Mouse (Mus musculus): ENCODE results near the gene Ptprg. TPM values are rescaled to one million over a fixed set of nuclear protein-coding genes. Genes with fewer than 3 reads are reported as not detected.

The Ptprg gene
- total and polyA plus RNA-seq, 3 experiments: not detected

DNA sequence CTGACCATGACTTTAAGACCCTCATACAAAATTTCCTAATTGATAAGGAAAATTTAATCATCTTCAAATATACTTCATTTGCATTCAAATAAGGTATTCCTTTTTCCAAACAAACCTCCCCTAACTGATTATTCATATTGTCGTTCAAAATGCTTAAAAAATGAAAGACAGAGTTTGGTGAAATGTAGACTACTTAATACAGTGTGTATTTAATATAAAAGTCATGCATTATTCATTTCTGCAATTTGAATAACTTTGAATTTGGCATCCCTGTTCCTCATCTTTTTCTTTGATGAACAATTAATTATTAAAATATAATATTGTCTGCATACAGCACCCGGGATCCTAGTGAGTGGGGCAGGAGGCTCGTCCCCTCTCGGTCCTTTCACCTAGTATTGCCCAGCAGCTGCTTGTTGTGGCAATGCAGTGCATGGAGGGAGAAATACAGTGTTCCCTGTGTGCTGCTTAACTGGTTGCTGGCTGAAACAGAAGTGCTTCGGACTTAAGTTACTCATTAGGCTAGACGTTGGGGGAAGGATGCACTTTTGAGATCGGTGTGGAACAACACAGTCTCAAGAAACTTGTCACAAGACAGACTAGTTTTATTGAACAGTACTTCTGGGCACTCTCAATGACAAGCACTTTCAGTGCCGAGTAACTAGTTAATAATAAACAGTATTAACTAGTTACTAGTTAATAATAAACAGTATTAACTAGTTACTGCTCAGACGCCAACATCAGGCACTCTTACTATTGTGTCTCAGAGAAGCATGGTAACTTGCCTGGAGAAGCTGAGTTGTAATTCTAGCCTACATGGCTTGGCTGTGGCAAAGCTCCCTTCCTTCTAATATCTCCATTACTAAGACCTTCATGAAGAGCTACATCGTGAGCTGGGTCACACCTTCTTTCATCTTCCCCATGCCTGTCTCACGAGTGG lies 549.3 kb downstream of the Ptprg start:
- Histone ChIP-seq H3K27me3 (ENCODE audit: control insufficient read depth in 1 of 2, insufficient read depth in 2 of 2, low read length in 2 of 2) (no peaks in the 10 kb centered on the region), H3K36me3 (ENCODE audit: control insufficient read depth in 1 of 2, insufficient read depth in 2 of 2, low read length in 2 of 2) (no peaks in the 10 kb centered on the region), H3K4me1 (ENCODE audit: control insufficient read depth in 1 of 2, insufficient read depth in 2 of 2, low read length in 2 of 2) (no peaks in the 10 kb centered on the region), H3K9me3 (replicated peaks; ENCODE audit: insufficient read depth, low read length) (no peaks in the 10 kb centered on the region), H3K4me3 (ENCODE audit: control insufficient read depth in 1 of 2, insufficient read depth in 1 of 2, low read depth in 2 of 2, low read length in 2 of 2) (no peak overlapping the region), H3K9ac (ENCODE audit: control insufficient read depth, low read depth, low read length, poor library complexity, severe bottlenecking) (no peak overlapping the region), H3K79me2 (ENCODE audit: control insufficient read depth, insufficient read depth, low read length, poor library complexity) (no peaks in the 10 kb centered on the region), H3K27ac (ENCODE audit: control insufficient read depth, low read depth, low read length) (no peak overlapping the region)
- DNase-seq (ENCODE audit: low read depth, low spot score): no peak
- no peak for TF ChIP-seq E2F4 (IDR thresholded peaks at IDR 0.05; ENCODE audit: borderline replicate concordance, low read depth, low read length)
- no peak for TF ChIP-seq MYB (IDR thresholded peaks at IDR 0.05; ENCODE audit: low read depth, low read length)
- TF ChIP-seq TCF12 (IDR thresholded peaks at IDR 0.05; ENCODE audit: low read depth, low read length): no peak
- no peak for TF ChIP-seq ZNF384 (IDR thresholded peaks at IDR 0.05; ENCODE audit: low read depth, low read length)
- no peak for TF ChIP-seq TBP (IDR thresholded peaks at IDR 0.05; ENCODE audit: low read depth, low read length)
- no peak for TF ChIP-seq USF2 (IDR thresholded peaks at IDR 0.05; ENCODE audit: borderline replicate concordance in 1 of 2, insufficient read depth in 1 of 2, low read depth in 1 of 2, low read length in 2 of 2)
- no peak for TF ChIP-seq RCOR1 (IDR thresholded peaks at IDR 0.05; ENCODE audit: low read depth, low read length)
- no peak for TF ChIP-seq ZKSCAN1 (IDR thresholded peaks at IDR 0.05; ENCODE audit: low read depth, low read length)
- no peak for TF ChIP-seq KAT2A (conservative IDR thresholded peaks at IDR 0.05; ENCODE audit: low read depth, low read length)
- TF ChIP-seq POLR2A (IDR thresholded peaks at IDR 0.05; ENCODE audit: control insufficient read depth in 1 of 2, insufficient read depth in 1 of 2, low read depth in 1 of 2, low read length in 2 of 2, poor library complexity in 1 of 2): no peak
- TF ChIP-seq CHD2 (IDR thresholded peaks at IDR 0.05; ENCODE audit: low read length): no peak
- TF ChIP-seq MEF2A (IDR thresholded peaks at IDR 0.05; ENCODE audit: extremely low read depth, insufficient replicate concordance, low read depth, low read length, poor library complexity, severe bottlenecking): no peak
- TF ChIP-seq ETS1 (IDR thresholded peaks at IDR 0.05; ENCODE audit: low read depth, low read length): no peak
- no peak for TF ChIP-seq MAX (IDR thresholded peaks at IDR 0.05; ENCODE audit: low read length)

DNA sequence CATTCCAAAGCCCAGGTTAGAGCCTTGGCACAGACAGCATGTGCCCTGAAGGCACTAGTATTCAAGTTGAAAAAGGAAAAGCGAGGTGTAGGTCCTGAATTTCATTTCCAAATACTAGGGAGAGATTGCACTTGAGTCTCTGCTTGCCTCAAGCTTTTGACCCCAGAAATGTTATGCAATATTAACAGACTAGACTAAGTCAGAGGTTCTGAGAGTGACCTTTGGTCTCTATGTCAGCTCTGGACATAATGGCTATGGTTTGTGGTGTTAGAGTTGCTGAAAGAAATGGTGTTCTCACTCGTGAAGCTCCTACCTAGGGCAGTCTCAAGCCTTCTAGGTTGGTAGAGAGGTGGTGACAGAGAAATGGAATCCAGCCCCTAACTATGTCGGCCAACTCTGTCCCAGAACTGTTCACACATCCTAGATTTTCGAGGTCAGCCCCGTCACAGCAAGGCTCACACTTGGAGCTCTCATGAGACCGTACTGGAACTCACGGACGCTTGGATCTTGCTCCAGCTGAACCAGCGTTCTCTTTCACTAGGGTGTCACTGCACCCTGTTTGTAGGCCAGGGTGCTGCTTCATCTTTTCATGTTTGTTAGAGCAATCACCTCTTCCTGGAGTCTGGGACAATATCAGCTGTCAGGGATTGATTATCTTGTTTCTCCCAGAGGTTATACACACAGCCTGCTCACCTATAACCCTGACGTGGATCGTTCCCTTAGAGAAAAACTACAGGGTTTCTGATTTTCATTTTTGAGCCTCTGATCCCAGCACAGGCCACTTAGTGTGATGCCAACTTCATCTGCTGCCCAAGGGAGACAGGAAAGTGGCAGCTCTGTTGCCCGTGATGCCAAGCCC lies 551.2 kb downstream of the Ptprg start:
- no peak overlapping the region for H3K4me3 ChIP-seq (ENCODE audit: control insufficient read depth in 1 of 2, insufficient read depth in 1 of 2, low read depth in 2 of 2, low read length in 2 of 2)
- H3K36me3 ChIP-seq (ENCODE audit: control insufficient read depth in 1 of 2, insufficient read depth in 2 of 2, low read length in 2 of 2): no peaks in the 10 kb centered on the region
- no peak overlapping the region for H3K27ac ChIP-seq (ENCODE audit: control insufficient read depth, low read depth, low read length)
- H3K27me3 ChIP-seq (ENCODE audit: control insufficient read depth in 1 of 2, insufficient read depth in 2 of 2, low read length in 2 of 2): no peaks in the 10 kb centered on the region
- no peaks in the 10 kb centered on the region for H3K4me1 ChIP-seq (ENCODE audit: control insufficient read depth in 1 of 2, insufficient read depth in 2 of 2, low read length in 2 of 2)
- H3K9ac ChIP-seq (ENCODE audit: control insufficient read depth, low read depth, low read length, poor library complexity, severe bottlenecking): no peak overlapping the region
- H3K9me3 ChIP-seq (replicated peaks; ENCODE audit: insufficient read depth, low read length): no peaks in the 10 kb centered on the region
- DNase-seq (ENCODE audit: low read depth, low spot score): no peak
- no peaks in the 10 kb centered on the region for H3K79me2 ChIP-seq (ENCODE audit: control insufficient read depth, insufficient read depth, low read length, poor library complexity)
- TF ChIP-seq ETS1 (IDR thresholded peaks at IDR 0.05; ENCODE audit: low read depth, low read length) (no peak), MAFK (IDR thresholded peaks at IDR 0.05; ENCODE audit: borderline replicate concordance, low read depth, low read length) (no peak), ELF1 (IDR thresholded peaks at IDR 0.05; ENCODE audit: low read depth, low read length) (no peak), EP300 (IDR thresholded peaks at IDR 0.05; ENCODE audit: low read depth in 1 of 2, low read length in 2 of 2) (no peak), USF2 (IDR thresholded peaks at IDR 0.05; ENCODE audit: borderline replicate concordance in 1 of 2, insufficient read depth in 1 of 2, low read depth in 1 of 2, low read length in 2 of 2) (no peak), USF1 (IDR thresholded peaks at IDR 0.05; ENCODE audit: low read depth, low read length) (no peak), NELFE (IDR thresholded peaks at IDR 0.05; ENCODE audit: low read depth, low read length) (no peak), SIN3A (IDR thresholded peaks at IDR 0.05; ENCODE audit: low read length) (no peak), TAL1 (IDR thresholded peaks at IDR 0.05; ENCODE audit: low read length) (no peak), CHD1 (IDR thresholded peaks at IDR 0.05; ENCODE audit: low read depth, low read length) (no peak), KAT2A (conservative IDR thresholded peaks at IDR 0.05; ENCODE audit: low read depth, low read length) (no peak), SMC3 (IDR thresholded peaks at IDR 0.05; ENCODE audit: low read depth, low read length) (no peak), ZKSCAN1 (IDR thresholded peaks at IDR 0.05; ENCODE audit: low read depth, low read length) (no peak), MEF2A (IDR thresholded peaks at IDR 0.05; ENCODE audit: extremely low read depth, insufficient replicate concordance, low read depth, low read length, poor library complexity, severe bottlenecking) (no peak), HCFC1 (IDR thresholded peaks at IDR 0.05; ENCODE audit: low read depth, low read length) (no peak), TCF12 (IDR thresholded peaks at IDR 0.05; ENCODE audit: low read depth, low read length) (no peak), ZMIZ1 (IDR thresholded peaks at IDR 0.05; ENCODE audit: low read depth, low read length) (no peak), TBP (IDR thresholded peaks at IDR 0.05; ENCODE audit: low read depth, low read length) (no peak), E2F4 (IDR thresholded peaks at IDR 0.05; ENCODE audit: borderline replicate concordance, low read depth, low read length) (no peak)
